Mouse (Mus musculus) forelimb bud, embryonic 11.5 days (tissue): ENCODE data around the gene Mkln1.

Source experiments
- DNase-seq: peaks from one replicate; pipeline ENCODE4 v3.0.0-alpha.2; 2012; ENCODE audit warnings: low read depth, low spot score

Gene Mkln1

DNA sequence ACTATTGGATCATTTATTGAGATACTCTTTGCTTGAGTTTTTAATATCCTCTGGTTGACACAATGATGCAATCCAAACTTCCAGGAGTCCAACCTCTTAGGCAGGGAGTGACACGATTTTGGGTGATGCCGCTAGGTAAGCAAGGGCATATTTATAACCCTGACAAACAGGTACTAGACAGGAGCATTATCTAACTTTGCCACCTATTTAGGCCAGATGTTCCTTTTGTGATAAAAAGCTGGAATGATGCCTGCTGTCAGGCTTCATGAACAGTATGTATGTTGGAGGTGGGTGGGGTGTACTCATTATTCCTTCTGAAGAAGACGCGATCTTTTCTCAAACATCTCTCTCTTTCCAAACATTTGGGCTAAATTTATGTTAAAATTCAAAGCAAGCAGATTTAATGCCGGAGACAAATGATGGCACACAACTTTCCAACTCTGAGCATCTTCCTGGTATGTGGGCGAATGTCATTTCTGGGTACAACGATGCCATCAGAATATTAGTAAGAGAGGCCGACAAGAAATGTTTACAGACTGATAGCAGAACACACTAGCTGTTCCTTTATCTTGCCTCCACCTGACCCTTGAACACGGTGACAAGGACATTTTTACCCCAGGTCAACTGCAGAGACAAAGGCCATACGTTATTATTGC is 632 bp upstream of the Mkln1 start:
- DNase-seq: no peak

DNA sequence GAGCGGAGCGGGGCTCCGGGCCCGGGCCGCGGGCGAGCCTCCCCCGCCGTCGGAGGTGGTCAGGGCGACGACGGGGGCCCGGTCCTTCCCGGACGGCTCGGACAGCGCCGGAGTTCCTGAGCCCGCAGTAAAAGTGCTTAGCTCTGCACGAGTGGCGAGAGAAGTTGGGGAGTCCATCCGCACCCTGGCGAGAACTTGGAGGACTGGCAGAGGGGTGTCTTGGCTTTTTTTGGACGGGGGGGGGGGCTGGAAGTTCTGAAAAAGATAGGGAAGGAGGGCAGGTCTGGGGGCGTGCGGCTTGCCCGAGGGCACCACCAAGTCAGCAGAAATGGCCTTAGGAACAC is 643 bp downstream of the Mkln1 start:
- peak; percentile 4 for DNase-seq

DNA sequence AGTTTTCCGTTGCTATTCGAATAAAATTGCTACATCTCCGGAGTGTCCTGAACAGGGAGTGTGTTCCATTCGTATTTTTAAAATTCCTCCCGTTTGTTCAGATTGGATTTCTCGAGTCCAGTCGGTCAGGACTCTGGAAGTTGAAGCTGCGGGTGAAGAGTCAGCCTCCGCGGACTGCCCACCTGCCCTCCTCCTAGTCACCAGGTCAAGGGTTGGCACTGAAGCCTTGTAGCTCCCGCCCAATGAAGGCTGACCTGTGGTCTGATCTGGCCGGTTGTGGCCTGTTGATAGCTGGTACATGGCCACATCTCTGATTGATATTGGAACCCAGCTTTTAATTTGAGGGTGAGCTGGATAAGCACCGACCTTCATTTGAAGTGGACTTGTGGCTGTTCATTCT is 1.0 kb downstream of the Mkln1 start:
- DNase-seq: peak; percentile 7

DNA sequence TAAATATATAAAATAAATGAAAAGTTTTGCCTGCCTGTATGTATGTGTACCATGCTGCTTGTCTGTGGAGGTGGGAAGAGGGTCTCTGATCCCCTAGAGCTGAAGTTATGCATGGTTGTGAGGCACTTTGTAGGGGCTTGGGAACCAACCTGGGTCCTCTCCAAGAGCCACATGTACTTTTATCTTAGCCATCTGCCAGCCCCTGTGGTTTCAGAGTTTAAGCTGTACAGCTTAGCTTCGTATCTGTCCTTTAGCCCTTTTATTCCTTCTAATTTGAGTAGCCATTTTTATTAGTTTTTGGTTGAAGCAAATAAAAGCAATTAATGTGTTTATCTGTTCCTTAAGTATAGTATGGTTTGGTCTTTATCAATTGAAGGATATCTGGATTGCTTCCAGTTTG is 12.5 kb downstream of the Mkln1 start:
- DNase-seq: no peak

DNA sequence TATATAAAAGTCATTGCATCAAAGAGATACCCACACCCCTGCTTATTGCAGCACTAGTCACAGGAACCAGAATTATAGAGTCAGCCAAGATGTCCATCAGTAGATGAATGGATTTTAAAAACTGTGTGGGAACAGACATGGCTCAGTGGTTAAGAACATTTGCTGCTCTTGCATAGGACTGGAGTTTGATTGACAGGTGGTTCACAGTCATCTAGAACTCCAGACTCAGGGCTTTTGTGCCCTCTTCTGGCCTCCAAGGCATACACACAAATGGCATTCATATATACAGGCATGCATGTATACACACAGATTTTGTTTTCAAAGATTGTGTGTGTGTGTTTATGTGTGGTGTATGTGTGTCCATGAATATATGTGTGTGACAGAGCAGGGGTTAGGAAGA is 14.0 kb downstream of the Mkln1 start:
- DNase-seq: peak; percentile 7

DNA sequence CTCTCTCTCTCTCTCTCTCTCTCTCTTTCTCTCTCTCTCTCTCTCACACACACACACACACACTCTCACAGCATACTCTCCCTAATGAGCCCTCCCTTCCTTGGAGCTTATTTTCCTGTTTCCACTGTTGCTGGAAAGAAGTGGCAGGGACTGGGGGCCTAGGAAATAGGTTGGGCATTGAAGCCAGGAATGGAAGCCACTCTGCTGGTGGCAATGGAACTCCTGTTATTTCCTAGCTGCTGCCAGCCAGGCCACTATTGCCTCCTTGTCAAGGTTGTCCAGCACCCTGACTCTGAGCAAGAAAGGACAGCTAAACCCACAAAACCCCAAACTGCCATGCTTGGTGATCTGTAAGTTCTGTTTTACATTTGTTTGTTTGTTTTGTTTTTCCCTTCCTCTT is 15.0 kb downstream of the Mkln1 start:
- DNase-seq: no peak

DNA sequence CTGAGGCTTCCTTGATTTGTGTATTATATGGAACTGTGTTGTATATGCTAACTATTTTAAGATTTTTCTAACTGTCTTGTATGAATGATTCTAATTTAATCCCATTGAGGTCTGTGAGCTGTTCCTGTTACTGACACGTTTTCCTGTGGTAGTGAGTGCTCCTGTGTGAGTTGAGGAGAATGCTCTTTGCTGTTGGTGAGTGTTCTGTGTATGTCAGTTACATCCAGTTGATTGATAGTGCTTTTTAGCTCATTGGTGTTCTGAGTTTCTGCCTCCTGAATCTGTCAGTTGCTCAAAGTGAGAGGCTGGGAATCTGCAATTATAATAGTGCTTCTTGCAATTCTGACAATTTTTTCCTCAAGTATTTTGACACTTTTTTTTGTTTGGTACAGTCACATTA is 15.8 kb downstream of the Mkln1 start:
- DNase-seq: no peak

DNA sequence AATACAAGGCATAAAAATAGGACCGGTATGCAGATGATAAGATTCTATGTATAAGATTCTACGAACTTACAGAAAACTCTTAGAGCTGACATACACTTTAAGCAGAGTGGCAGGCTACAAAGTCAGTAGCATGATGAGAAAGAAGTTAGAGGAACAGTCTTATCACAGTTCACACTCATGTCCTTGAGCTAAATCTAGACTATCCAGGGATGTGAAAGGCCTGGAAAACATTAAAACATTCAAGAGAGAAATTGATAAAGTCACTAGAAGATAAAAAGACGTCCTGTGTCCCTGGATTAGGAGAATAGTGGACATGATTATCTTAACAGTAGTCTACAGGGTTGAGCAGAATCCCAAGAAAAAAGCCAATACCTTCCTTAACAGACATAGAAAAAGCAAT is 26.9 kb downstream of the Mkln1 start:
- DNase-seq: no peak

DNA sequence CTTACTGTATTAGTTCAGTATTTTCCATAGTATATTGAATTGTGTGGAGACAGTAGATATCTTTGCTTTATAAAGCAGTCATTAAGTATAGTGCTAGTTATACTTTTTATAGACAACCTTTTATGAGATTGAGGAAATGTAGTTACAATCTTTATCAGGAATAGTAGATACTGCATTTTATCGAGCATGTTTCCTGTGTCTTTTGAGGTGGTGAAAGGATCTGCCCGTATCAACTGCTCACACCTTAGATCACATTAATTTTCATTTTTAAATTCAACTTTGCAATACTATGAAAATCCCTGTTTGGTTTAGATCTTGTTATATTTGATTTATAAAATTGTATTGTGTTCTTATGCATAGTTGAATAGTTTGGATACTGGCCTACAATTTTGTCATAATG is 38.7 kb downstream of the Mkln1 start:
- DNase-seq: no peak

DNA sequence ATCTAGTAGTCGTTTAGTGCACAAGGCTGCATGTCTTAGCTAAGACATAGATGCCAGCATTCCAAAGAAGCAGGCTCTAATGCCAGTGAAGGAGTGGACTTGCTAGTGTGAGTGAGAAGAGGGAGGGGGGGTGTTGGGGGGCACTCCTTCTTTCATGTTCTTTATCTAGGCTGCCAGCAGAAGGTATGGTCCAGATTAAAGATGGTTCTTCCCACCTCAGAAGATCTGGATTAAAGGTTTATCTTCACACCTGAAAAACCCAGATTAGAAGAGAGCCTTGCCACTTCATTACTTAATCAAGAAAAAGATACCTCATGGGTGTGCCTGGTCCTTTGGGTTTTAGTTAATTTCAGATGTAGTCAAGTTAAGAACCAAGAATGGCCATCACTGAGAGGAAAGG is 46.7 kb downstream of the Mkln1 start:
- DNase-seq: no peak

DNA sequence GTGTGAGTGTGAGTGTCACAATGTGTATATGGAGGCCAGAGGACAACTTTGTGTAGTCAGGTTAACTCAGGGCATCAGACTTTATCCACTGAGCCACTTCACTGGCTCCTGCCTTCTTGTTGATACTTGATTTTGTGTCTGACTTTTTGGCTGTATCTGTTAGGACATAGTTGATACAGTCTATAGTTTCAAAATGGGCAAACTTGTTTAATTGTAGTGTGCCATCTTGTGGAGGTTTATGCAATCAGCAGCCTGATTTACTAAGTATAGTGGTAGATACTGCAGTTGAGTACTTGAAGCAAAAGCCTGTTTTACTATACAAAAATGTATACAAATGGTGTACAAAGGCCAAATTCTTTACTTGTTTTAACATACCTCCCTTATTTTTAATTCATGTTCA is 55.2 kb downstream of the Mkln1 start:
- DNase-seq: peak; percentile 21

DNA sequence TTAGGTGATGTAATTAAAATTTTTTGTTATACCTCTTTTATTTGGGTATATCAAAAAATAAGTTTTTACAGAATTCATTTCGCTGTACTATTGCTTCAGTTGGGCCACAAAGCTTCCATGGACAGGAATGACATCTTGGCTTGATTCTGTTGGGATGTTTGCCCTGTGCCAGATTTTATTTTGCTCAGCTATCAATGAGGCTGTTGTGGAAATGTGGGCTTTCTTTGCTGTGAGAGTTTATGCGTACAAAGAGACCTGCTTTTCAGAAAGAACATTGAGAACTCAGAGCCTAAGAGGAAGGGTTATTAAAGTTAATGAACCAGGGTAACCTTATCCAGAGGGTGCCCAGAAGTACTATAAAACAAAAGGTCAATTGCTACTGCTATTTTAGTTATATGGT is 56.8 kb downstream of the Mkln1 start:
- no peak for DNase-seq

DNA sequence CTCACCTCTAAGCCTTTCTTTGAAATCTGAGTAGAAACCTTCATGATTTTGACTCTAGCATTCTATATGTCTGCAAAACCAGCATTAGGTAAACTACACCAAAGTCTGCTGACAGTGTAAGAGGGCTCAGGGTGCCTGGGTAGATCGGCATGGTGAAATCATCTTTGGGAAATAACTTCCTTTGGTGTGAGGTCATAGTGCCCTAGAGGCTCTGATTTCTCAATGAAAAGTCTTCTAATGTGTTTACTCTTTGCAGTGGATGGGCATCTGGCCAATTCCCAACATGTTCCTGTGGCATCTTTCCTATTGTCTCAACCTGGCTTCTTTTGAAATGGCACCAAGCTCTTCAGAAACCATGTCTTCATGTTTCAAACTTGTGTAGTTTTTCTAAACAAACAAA is 58.5 kb downstream of the Mkln1 start:
- no peak for DNase-seq

DNA sequence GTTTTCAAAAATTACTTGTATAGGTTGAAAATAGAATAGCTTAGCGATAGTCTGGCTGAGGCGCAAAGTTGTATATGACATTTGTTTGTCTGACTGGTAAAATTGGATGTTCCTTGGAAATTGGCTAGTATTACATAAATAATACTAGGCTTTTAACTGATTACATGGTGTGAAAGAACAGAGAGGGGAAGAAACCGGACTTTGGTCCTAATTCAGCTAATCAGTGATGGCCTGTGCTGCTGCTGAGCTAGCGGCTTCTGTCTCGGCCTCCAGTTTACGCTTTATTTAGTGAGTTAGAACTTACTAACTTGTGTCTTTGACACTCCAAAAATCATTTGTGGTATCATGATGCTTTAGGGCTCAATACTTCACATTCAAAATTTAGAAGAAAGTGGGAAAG is 70.9 kb downstream of the Mkln1 start:
- DNase-seq: no peak

DNA sequence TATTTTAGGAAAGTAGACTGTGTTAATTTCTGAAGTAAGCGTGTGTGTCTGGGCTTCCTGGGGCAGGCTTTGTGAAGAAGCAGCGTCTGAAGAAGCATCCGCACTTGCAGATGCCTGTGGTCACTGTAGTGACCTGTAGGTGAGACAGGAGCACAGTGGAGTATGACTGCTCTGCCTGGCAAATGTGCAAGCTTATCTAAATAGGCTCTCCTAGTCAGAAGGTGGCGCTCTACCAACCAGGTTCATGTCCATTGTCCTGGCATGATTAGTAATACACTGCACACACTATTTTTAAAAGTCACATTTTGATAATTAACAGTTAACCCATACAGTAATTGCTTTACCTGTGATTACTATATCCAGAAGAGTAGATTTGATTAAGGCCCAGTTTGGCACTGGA is 79.7 kb downstream of the Mkln1 start:
- DNase-seq: no peak

DNA sequence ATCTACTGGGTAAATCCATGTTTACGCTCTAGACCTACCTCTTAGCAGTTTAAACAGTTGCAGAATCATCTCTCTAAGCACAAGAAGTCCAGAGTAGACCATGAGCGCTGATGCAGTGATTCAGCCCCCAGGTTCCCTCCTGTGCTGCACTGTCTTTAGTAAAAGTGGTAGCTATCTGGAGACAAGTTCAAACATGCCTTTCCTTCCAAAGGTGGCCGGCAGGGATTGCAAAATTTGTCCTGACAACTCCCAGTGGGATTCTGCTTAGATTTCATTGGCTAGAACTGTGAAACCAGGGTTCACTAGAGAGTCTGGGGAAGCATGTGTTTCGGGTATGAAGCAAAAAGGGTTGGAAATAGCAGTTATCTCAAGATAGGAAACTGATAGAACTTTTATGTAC is 81.5 kb downstream of the Mkln1 start:
- no peak for DNase-seq

DNA sequence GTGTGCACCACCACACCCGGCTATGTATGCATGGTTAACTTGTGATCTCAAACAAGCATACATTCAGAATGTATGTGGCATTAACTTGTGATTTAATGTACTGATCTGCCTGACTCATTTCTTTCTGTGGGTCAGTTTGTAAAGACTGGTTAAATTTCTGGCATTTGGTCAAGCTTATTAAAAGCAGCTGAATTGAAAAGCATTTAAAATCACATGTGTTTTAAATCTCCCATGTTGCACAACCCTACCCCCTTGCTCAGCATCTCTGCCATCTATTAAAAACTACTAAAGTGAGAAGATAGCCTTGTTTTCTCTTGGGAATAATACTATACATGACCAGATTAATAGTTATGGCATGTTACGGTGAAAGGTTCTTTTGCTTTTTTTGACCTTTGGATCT is 88.1 kb downstream of the Mkln1 start:
- peak; percentile 11 for DNase-seq

DNA sequence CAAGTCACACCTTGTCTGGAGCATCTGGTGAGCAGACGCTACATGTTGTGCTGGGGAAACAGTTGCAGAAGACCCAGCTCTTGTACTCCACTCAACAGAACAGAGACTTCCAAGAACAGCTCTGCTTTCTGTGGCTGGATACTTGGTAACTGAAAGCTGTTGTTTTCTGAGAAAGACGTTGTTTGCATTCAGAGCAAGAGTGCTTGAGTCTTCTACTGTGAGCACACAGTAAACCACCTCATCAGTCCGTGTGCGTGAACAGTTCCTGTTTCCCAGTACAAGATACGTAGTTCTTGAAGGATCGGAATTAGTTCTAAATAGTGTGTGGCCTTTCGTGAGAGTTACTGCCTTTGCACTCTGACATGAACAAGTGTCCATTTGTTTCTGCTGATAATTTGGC is 91.4 kb downstream of the Mkln1 start:
- DNase-seq: no peak

DNA sequence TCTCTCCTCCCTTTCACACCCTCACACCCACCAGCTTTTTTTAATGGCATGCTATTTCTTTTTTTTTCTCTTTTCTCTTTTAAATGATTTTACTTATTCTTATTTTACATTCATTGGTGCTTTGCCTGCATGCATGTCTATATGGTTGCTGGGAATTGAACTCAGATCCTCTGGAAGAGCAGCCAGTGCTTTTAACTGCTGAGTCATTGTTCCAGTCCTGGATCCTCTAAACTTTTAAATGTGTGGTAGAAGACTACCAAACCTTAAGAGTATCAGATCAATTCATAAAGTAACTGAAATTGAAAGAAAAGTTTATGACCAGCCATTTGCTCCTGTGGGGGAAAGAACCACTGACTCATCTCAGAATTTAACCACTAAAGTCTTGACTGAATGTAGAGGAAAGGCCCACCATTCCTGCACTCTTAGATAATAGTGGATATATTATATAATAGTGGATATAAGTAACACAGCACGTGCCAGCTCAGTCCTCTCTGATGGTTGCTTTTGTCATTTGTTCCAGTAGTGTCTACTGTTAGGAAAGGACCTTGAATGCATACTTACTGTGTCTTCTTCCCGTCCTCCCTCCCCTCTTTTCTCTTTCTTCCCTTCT is 96.7 kb downstream of the Mkln1 start:
- no peak for DNase-seq

DNA sequence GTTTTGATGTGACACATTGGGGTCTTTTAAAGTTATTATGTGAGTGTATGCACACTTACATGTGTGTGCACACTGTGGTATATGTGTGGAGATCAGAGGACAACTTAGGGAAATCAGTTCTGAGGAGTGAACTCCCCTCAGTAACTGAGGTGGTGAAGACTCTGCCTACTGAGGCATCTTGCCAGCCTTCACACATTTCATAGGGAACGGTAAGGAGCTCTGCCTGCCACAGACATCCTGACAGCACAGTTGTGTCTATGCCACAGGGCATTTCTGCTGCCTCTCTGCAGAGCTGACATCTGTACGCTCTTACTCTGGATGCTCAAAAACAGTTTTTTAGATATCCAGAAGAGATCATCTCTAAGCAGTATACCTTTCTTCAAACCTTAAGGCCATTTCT is 97.7 kb downstream of the Mkln1 start:
- no peak for DNase-seq

DNA sequence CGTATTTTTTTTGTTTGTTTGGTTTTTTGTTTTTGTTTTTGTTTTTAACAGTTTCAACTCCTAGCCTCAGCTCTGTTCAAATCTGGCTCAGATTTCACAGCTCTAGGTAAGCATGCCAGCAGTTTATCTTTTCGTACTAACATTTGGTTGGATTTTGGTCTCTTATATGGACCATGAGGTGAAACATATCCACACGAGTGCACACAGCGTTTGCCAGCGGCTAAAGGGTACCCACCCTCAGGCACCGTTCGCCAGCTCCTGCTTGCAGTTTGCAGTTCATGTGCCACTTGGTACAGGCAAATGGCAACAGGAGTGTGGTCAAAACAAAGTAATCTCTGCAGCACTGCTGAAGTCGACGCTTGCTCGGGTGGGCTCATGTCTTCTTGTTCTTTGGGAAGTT is 101.3 kb downstream of the Mkln1 start:
- DNase-seq: no peak

DNA sequence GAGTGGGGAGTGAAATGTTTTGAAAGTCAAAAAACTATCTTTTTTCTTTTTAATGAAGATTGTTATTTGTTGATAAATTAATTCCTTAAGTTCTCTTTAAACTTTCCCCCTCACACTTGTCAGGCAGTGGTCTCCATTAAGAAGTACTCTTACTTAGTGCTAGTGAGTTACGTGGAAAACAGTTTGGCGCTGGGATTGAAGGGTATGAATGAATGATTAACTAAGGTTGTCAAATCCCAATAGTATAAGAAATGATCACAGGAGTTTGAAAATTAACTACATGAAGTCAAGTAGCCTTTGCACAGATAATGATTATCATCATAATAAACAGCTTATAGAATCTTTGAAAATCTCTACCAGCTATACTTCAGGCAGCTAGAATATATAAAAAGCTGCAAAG is 101.7 kb downstream of the Mkln1 start:
- DNase-seq: no peak

DNA sequence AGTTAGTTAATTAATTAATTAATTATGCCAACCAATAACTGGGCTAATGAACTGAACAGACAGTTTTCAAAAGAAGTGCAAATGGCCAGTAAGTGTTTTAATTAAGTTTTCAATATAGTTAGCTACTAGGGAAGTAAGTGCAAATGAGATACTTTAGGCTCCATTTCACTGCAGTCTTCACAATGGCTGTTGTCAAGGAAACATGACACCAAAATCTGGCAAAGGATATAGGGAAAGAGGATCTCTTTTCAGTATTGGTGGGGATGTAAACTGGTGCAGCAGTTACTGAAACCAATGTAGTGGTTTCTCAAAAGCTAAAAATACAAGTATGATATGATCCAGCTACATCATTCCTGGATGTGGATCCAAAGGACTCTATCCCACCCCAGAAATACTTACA is 102.2 kb downstream of the Mkln1 start:
- DNase-seq: no peak

DNA sequence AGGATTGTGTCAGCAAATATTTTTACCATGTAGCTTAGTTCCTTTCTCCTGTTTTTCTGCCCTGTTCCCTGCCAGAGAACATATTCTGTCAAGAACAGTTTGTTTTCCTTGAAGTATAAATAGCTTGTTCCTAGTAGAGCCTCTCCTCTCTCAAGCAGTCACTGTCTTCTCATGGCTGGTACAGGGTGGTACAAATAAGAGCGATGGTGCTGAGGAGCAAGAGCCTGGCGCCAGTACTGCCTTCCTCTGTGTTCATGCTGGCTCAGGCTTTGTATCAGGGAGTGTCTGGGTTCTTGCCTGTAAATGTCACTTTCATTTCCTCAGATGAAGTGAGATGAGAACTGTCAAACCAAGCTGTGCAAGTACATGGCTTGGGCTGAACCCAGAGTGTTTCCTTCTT is 104.1 kb downstream of the Mkln1 start:
- no peak for DNase-seq
